Mouse (Mus musculus) adrenal gland (tissue): ENCODE results near the gene Ggcx.
"Not testable (repeated sequence)": the region's sequence is repeated elsewhere in the genome, so short reads cannot be mapped to it uniquely, and the experiment has no call there.

Experiments used
- intact Hi-C: fragments of 180-260 bp; cut with DNase I; formaldehyde crosslinking; loops from one replicate; pipeline ENCODE4 v1.15.1; 2025

Gene Ggcx

DNA sequence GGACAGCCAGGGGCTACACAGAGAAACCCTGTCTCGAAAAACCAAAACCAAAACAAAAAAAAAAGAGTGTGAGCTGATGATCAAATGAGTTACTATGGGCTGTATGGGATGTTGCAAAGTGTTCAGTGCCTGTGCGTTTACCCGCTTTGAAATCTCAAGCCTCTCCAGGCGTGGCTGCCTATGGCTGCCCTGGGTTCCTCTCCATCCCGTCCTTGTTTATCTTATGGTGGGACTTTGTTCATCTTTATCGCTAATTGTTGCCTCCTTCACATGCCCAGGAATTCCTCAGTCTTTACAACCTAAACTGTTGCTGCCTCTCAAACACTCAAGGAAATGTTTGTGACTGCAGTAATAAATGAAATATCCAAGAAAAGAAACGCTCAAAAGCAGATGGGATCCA lies 44.3 kb downstream of the Ggcx start:
- intact Hi-C loops = no loop called here

DNA sequence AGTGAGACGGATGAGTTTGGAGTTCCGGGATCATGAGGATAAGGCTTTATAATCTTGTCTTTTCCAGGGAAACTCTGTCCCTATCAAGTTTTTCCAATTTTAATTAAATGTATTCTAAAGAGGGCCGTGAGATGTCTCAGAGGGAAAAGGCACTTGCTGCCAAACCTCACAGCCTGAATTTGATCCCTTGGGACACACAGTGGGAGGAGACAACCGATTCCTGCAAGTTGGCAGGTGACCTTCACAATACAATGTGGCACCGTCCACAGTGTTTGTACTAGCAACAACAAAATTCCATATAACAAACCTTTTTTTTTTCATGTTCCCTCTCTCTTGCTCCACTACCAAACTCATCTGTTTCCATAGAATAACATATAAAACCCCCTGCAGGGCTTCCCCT lies 44.8 kb downstream of the Ggcx start:
- intact Hi-C loops = no loop called here

DNA sequence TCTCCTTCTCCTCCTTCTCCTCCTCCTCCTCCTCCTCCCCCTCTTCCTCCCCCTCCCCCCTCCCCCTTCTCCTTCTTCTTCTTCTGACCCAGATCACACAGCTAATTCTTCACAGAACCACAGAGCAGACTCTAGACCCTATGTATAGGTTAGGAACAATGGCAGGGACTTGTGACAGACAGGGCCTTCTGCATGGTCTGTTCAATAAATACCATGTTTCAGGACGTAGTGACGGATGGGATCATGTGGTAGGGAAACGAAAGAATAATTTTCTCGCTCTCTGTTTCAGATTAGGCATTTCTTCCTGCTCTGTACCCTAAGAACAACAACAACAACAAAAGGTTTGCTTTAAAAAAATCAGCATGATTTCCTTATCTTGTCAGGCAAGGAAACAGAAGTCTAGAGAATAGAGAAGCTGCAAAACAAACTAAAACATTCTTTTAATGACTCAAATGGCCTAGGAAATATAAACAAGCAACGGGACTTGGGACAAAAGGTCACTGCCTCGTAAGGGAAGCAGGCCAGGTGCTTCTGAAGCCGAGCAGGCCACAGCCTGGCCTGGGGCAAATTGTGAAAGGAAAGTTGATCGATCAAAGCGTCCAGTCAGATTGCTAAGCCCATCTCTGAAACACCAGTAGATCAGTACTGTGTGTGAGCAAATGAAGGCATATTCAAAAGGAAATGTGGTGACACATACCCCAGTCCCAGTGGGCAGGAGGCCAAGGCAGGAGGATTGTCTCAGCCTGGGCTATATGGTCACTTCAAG lies 46.1 kb downstream of the Ggcx start:
- intact Hi-C loops = no loop called here

DNA sequence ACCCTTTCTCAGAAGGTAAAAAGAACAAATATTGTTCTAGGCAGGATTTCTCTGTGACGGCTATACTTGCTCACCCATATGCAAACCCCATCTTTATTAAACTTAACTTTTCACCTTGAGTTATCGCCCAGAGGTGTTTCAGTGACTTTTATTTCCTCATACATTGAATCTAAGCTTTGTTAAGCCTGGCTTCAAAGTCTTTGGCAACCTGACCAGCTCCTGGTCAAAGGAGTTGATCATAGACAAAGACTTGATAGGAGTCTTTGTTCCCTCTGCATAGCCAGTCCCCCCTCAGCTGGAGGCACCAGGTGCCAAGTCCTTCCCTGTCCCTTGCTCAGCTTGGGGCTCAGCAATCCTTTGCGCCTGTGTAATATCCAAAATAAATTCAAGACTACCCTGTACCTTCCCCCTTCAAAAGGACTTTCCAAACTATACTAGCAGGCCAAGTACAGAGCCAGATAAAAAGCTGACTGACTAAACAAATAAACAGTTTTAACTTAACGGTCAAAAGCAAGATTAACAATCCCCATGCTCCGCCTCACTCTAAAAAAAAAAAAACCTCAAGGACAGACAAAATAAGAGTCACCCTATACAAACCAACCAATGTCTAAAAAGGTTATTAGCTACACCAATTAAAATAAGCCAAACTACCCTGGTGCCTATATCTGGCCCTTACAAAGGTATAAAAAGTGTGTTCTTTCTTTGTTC lies 48.6 kb downstream of the Ggcx start:
- intact Hi-C loops = not testable (repeated sequence)

DNA sequence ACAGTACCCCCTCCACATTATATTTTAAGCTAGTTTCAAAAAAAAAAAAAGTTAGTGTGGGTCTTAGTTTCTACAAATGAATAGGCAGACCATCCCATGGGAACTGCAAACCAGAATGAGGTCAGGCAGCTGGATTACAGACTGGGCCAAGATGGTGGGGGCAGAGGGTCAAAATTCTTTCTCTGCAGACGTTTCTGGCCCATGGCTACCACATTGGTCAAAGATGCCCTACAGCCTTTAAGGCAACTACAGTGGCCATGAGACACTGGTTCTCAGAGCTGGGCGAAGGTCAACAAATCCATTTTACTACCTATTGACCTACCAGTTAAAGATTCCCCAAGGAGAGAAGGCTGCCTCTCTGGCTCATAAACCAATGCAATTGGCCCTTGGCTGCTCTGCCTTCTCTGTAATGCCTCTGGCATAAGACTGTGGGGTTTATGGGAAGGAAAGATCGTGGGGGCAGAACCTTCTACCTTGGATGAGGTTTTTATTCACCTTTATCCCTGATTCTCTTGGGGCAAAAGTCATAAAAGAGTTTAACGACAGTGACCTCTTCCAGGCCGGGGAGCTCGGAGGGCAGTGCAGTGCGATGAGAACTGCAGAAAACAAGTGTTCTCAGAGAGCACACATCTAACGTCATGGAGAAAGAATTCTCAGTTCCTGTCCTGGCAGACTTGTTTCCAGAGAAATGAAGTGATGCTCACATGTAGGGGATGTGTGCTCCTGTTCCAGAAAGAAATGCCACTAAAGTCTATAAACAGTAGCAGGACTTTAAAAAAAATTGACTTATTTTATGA lies 51.5 kb downstream of the Ggcx start:
- intact Hi-C loops = no loop called here

DNA sequence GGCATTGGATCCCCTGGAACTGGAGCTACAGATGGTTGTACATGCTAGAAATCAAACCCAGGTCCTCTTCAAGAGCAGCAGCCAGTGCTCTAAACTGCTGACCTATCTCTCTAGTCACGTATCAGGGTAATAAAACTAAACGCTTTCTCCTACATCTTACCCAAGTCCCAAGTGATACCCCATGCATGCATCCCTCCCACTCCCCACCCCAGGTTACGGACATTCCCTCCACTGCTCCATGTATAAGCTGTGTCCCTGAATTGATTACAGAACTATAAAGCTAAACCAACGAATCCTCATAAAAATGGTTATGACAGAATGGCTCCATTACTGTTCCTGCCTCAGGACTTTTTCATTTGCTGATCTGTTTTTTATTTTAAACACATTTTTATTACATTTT lies 52.1 kb downstream of the Ggcx start:
- intact Hi-C loops = no loop called here

DNA sequence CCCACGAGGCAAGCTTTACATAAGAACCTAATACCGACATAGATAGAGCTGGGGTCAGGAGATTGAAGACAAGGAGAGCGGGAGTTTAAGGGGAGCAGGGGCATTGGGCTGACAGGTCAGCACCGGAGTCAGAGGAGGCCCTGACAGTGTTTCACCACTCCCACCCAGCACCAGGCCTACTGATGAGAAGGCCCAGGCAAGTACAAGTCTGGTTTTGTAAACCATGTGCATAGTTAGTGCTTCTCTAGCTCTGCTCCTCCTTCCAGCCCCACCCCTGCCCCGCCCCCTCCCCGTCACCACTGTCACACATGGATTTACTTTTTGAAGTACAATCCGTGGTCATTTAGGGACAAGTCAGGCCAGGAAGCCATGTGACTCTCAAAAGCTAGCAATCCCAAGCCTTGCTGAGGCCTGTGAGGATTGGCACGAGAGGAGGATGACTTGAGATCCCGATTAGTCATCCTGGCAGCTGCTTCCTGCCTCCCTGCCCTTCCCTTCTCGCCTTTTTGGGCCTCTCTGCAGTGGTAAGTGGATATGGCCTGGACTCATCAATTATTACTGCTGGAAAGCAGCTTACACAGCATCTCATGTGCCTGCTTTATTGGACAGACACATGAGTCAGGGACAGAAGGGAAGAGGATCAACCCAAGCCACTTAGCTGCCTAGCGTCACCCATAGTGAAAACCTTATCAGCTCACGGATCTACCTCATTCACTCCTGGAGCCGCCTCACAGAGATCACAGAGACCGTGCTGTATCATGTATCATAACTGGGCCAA lies 59.3 kb downstream of the Ggcx start:
- intact Hi-C loops = no loop called here

DNA sequence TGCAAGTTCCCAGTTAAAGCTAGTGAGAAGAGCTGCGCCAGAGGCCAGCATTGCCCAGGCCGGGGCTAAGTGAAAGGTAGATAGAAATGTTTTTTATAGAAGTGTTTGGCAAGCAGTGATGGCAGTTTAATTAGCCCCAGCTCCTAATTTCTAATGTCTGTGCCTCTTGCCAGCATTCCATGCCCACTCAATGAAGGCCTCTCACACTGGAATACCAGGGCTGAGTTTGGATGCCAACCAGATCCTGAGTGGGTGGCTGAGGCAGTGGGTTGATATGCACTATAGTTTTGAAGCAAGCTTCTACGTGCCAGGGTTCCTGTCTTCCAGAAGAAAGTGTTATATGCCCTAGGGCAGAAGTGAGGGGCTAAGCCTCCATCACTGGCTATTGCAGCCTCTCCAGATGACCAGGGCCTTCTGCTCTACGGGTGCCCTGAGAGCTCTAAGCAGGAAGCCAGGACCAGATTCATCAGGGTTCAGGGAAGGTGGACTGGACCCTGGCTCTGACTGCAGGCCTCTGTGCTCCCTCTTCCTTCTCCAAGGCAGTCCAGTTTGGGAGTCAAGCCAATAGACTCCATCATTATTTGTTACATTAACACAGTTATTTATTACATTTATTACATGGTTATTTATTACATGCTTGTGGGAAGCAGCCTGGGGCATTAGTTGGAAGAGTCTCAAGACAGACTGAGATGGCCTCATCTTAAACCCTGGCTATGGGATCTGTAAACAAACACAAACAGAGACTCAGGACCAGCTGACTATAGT lies 61.3 kb downstream of the Ggcx start:
- intact Hi-C loops = loop anchor here (5.0 kb wide), 2 partner anchors 33 to 42 kb away; no protein-coding TSS in a partner anchor

DNA sequence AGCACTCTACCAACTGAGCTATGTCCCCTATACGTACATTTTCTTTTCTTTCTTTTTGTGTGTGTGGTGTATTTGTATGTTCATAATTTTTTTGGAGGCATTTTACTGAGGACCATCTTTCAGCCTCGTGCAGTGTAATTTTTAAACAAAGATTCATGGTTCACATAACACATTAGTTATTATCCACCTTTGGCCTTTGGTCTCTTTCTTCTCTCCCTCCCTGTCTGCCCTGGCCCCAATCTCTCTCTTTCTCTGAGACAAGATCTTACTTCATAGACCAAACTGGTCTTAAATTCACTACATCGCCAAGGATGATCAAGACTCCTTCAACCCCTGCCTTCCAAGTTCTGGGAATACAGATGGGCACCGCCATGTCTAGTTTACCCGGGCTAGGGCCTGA lies 62.7 kb downstream of the Ggcx start:
- intact Hi-C loops = loop anchor here (5.0 kb wide), 2 partner anchors 35 to 40 kb away; no protein-coding TSS in a partner anchor

DNA sequence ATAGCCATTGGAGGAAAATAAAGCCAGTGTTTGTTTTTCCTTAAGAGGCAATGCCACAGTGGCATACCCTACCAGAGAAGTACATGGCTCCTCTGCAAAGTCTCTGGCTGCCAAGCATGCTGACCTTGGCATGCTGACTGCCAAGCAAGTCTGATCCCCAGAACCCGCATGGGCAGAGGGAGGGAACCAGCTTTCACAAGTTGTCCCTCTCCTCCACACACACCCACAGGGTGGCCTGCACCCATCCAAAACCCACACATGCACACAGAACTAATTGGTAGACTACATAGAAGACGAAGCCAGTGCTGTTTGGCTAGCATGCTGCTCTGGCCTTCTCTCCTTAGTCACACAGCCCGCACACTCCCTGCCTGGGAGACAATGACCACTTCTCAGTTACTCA lies 63.5 kb downstream of the Ggcx start:
- intact Hi-C loops = loop anchor here (5.0 kb wide), 2 partner anchors 35 to 40 kb away; no protein-coding TSS in a partner anchor

DNA sequence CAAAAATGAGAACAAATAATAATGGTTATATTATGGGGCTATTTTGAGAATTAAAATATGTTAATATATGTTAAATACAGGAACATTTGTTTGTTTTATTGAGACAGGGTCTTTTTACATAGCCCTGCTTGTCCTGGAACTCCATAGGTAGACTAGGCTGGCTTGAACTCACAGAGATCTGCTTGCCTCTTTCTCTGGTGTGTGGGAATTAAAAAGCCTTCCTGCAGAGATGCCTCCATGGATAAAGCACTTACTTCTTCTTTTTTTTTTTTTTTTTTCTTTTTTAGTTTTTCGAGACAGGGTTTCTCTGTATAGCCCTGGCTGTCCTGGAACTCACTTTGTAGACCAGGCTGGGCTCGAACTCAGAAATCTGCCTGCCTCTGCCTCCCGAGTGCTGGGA lies 64.6 kb downstream of the Ggcx start:
- intact Hi-C loops = loop anchor here (5.0 kb wide), 2 partner anchors 36 to 39 kb away; no protein-coding TSS in a partner anchor

DNA sequence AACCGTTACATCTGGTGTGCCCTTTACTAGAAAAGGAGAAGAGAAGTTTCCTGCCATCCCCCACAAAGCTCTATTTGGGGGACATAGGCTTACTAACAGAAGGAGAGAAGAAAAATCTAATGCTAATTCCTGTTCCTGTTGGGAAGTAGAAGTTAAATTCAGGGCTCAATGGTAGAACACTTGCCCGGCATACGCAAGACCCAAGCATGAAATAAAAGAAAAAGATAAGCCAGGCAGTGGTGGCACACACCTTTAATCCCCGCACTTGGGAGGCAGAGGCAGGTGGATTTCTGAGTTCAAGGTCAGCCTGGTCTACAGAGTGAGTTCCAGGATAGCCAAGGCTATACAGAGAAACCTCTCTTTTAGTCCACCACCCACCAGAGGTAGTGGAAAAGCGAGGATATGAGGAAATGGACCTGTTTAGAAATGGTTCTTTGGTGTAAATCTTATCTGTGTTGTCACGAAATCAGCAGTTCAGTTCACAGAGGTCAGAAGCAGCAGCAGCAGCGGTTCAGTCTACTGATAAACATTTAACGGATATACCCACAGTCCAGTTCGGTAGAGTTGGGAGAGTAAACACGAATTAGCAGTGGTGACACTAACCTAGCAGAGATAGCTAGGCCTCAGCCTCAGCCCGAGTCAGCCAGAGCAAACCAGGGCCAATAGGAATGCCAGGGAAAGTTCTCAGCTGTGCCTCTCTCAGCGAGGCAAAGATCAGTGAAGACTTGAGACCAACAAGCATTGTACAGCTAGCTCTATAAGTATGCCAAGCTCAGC lies 65.7 kb downstream of the Ggcx start:
- intact Hi-C loops = loop anchor here (5.0 kb wide), 2 partner anchors 37 to 38 kb away; no protein-coding TSS in a partner anchor

DNA sequence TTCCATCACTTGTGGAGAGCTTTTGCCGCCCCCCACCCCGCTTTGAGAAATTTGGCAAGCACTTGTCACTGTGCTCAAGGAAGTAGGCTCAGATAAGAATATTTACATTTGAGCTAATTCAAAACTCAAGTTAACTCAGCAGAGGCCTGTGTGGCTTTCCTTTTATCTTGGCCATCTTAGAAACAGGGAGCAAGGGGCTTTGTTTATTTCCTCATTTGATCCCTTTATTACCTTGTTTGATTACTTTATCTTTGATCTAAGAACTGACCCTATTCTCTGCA lies 66.3 kb downstream of the Ggcx start:
- intact Hi-C loops = no loop called here
